Mouse (Mus musculus): Measurements from ENCODE around the gene Hp.

The Hp gene

DNA sequence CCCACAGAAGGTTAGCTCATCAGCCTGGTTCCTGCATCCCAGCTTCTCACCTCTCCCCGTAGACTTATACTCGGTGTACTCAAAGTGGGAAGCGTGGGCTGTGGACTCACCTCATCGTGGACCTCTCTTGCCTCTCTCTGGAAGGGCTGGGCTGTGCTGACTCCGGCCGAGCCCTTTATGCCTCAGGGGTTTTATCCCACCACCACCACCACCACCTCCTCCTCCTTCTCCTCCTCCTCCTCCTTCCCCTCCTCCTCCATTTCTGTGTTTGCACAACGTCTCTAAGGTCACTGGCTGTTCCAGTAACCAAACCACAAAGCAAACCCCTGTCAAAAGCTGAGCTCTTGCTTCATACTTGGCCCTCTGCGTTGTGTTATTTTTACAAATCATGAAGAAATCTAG lies at the start of gene Hp:
Gene Hp (minus strand): TSS at position 273 of the 402 bp plus-strand sequence.
- no peak for DNase-seq

DNA sequence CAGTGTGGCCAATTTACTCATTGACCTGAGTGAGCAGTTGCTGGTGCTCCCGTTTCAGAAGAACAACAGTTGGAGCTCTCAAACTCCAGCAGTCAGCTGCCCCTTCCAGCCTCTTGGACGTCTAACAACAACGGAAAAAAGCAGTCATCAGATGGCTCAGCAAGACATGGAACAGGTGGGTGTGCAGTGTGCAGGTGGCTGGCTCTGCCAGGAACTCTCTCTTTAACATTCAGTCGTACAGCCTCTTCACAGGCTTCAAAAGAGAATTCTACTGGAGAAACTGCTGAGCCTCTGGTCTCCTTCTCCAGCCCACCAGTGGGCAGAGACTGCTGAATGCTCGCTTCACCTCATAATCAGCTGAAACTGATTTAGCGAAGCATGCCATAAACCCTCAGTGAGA lies 49.7 kb upstream of the Hp start:
- DNase-seq, result no peak

GRCm38 (mm10) chr8:109615569-109615968 lies 36.6 kb upstream of the Hp start:
- no peak for DNase-seq

GRCm38 (mm10) chr8:109614243-109615210 lies 35.6 kb upstream of the Hp start, which contains the start of gene Pkd1l3:
Pkd1l3 (plus strand) TSS chr8:109614517.
- DNase-seq, result no peak

- peak in 1 of 2 experiments; percentile 40 for DNase-seq
Observed at GRCm38 (mm10) chr8:109609153-109609502, 30.2 kb upstream of the Hp start.

DNA sequence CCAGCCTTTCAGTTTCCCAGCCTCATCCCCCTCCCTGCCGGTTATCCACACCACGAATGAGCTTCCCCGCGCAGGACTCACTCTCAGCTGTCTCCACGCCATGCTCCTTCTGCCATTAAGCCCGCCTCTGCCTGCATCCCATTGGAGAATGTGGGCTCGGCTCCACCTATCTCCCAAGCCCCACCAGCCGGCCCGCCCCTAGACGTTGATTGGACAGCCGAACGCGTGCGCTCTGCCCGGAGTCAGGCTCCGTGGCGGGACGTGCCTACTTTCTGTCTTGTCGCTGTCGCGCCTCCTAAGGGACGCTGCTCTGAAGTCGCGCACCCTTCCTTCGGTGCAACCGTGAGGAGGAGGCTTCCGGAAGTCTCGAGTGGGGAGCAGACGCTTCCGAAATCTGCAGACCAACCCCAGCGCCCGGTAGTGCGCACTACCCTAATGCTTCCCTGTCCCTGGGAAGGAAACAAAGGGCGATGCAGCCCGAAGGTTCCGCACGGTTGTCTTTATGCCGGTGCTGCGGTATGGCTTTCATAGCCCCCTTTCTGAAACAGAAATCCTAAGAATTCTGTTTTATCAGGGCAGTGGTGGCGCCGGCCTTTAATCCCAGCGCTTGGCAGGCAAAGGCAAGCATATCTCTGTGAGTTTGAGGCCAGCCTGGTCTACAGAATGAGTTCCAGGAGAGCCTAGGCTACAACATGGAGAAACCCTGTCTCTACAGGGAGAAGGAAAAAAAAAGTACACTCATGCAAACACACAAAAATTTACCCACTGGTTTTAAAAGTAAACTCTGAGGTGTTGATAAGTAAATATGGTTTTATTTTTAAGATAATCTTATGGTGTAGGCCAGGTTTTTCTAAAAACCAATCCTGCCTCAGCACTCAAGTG lies 29.5 kb upstream of the Hp start, which contains the start of gene Dhodh:
Gene Dhodh (minus strand): TSS at position 403 of the 882 bp plus-strand sequence.
- peak; percentile 95 to 96 for DNase-seq

DNA sequence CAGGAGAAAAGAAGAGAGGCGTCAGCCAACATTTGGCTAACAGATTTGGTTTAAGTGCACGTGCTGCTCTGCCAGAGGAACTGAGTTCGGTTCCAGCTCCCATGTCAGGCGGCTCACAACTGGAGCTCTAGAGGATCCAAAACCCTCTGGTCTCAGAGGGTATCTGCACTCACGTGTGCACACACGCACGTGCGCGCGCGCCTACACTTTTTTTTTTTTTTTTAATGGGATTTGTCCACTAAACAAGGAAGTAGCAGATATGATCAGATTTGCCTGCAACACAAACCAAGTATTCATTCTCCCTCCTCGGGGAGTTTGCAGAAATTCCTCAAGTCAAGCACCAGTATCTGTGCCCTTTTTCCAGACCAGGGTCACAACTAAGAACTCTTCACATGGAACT lies 28.7 kb upstream of the Hp start:
- DNase-seq, result no peak

DNA sequence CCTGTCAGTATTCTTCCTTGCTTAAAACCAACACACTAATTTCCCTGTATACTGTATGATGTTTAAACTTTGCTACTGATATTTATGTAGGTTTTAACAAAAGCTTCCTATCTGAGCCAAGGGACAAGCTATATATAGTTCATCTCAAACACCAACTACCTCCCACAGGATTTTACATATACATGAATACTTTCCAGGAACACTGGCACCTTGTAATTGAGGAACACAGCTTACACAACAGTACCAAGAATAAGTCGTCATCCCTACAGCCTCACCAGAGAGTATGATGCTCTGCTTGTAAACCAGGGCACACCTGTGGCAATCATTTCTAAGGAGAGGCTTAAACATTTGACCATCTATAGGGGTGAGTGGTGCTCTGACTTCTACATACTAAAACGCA lies 27.8 kb upstream of the Hp start:
- DNase-seq, result no peak

DNA sequence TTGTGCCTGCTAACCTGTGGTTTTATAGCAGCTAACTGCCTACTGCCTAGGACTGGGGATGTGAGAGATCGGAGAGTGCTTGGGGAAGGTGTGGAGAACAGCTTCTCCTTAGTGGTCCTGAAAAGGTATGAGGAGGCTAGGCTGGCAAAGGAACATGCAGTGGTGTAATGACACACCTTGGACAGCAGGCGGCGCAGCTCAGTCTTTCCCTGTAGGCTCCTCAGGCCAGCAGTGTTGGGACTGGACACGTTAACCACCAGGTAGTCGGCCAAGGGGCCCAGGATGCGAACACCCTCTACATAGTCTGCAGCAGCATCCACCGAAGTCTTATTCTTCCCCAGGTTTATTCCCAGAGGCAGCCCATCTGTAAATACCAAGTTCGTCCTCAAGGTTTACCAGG lies 16.9 kb upstream of the Hp start:
- DNase-seq, result peak in 1 of 2 experiments; percentile 40

DNA sequence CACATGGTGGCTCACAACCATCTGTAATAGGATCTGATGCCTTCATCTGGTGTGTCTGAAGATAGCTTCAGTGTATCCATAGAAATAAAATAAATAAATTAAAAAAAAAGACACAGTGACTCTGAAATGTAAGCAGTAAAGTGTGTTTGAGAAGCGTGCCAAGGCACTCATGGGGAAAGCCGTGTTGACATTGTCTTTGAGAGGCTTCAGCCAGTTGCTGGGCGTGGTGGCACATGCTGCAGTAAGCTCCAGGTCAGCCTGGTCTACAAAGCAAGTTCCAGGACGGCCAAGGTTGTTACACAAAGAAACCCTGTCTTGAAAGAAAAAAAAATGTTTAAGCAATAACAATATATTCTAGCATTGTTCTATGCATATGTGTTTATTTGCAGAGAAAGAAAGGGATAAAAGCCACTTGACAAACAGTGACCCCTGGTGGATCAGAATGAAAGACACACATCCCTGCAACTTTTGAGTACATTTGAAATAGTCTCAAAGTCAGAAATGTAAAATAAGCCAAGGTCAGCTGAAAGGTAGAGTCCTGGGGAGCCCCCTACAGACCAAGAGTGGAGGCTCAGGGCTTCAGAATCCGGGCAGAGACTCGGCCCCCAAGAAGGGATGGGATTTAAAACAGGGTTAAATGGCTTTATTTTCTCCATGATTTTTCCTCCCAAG lies 14.3 kb upstream of the Hp start:
- peak; percentile 15 to 18 for DNase-seq

DNA sequence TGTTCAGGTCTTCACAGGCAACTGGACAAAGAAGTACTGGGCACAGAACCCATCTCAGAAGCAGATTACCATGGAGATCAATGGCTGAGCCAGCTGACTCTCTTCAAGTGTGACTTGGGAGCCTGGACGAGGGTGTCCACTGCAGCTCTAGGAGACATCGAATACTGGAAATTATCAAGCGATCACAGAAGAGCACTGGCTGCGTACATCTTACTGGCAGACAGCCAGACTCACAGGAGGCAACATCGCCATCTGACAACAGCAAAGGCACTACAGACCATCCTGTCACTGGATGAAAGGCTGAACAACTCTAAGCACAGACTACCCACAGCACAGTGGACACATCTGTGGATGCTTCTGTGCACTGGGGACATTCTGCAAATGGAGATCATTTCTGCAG lies 13.2 kb upstream of the Hp start:
- DNase-seq, result no peak

DNA sequence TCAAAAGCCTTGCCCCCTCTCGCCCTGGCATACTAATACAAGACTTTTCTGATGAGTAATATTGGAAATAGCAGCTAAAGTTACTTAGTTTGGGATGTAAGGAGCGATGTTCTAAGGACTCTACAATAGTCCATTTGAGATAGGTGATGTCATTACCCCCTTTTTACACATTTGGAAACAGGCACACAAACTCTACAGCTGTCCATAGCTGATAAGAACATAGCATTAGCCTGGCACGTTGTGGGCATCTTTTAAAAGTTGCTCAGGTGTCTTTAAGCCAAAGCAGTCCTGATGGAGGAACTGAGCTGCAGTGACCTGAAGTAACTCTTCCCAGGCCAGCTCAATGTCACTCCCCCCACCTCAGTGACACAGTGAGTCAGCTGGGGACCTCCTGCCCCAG lies 12.4 kb upstream of the Hp start:
- no peak for DNase-seq

DNA sequence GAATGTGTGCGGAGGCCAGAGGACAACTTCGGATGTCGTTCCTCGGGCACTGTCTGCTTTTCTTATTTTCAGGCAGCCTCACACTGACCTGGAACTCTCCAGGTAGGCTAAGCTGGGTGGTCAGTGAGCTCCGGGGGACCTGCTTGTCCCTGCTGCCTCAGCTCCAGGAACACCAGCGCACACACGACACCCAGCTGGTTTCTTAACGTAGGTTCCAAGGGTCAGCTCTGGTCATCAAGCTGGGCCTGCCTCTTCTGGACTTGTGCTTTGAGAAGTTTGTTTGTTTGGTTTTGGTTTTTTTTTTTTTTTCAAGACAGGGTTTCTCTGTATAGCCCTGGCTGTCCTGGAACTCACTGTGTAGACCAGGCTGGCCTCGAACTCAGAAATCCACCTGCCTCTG lies 11.9 kb upstream of the Hp start:
- DNase-seq, result no peak

DNA sequence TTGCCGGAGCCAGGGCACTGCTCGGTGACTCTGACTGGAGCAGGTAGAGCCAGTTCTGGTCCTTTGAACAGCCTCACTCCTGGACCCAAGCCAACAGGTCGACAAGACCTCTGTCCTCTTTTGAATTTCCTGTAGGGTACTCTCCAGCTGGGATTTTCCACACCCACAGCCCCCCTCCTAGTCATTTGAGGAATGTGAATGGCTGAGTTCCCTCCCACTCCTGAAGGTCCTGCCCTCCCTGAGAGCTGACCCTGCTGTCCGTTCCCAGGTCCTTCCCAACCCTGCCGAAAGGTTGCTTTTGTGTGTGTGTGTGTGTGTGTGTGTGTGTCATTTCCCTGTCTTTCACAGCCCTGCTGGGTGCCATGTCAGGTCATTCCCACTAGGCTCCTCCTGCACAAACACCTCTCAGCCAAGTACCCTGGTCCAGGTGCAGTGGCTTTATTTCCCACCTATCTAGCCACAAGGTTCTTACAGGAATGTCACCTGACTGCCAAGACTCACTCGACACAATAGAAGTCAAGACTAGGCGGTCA lies 8.1 kb upstream of the Hp start:
- peak; percentile 58 to 69 for DNase-seq

DNA sequence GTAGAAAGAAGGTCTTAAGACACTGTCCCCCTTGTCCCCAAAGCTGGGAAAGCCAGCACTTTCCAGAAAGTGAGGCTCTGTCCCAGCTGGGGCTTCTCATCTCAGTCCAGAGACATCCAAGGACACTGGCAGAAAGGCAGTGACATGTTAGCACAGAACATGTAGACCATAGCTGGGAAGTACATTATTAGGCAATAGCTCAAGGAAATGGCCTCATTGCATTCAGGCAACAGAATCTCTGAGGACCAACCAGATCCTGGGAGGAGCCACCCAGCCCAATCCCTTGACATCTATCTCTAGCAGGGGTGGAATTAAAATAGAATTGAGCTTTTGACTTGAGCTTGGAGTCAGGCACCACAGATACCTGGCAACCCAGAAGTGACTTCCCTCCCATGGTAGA lies 6.7 kb upstream of the Hp start:
- no peak for DNase-seq

DNA sequence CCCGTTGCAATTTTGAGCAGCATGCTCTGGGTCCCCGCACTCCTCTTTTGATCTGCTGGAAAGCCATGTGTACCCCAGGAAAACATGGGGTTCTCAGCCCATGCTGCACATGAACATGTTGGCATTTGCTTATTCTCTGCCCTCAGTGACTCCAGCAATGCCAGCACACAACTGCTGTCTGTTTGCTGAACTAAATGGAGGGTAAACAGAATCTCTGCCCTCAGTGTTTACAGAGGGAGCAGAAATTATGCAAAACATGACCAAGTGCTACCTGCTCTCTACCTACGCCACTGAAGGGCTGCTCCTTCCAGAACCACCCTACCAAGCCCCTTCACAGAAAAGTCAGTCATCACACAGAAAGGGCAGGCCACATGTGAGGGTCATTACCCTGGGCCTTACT lies 5.9 kb upstream of the Hp start:
- DNase-seq, result no peak

- DNase-seq, result no peak
Observed at GRCm38 (mm10) chr8:109584293-109584692, 5.3 kb upstream of the Hp start.

DNA sequence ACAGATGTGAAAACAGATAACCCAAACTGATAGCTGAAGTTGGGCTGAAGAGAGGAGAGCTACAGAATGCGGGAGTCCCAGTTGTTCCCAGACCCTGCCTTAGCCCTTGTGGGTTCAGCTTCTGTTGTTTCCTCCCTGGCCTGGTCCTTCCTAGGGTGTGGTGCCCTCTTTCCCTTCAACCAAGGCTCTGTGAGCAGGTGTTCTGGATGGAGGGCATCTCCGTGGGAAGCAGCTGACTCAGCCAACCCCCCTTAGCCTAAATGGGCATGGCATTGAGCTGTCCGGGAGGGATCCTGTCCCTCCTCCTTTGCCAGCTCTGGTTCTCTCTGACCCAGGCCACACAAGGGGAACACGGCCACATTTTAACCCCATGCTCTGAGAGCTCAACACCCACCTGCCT lies 2.7 kb downstream of the Hp start:
- no peak for DNase-seq

- DNase-seq, result no peak
Observed at GRCm38 (mm10) chr8:109571139-109571538, 7.8 kb downstream of the Hp start.

GRCm38 (mm10) chr8:109565498-109566333 lies 13.3 kb downstream of the Hp start, which contains the start of the genes Dhx38 and Txnl4b:
Dhx38 (minus strand) TSS chr8:109565861.
Txnl4b (plus strand) TSS chr8:109565892.
- peak; percentile 99 for DNase-seq

- DNase-seq, result no peak
Observed at GRCm38 (mm10) chr8:109564766-109565165, 14.2 kb downstream of the Hp start.

DNA sequence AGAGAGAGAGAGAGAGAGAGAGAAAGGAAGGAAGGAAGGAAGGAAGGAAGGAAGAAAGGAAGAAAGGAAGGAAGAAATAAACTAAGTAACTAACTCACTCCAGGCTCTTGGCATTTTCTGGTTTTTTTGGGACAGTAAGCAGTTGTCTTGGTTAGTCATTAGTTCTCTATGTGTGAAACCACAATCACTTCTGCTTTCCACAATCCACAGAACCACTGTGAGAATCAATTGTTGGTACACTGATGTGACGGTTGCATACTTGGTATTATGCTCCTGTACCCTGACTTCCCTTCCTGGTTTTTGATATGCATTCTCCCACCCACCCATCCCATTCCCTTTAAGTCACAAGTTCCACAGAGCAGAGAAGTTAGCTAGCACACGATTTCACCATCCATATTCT lies 15.1 kb downstream of the Hp start:
- no peak for DNase-seq

Measured in kidney, adult 8-10 months (tissue).